Mouse (Mus musculus) cortical plate, adult 2 months (tissue): ENCODE measurements around the gene Gpr135. TPM values are rescaled to one million over a fixed set of nuclear protein-coding genes. Genes with fewer than 3 reads are reported as not detected.

Source experiments
- H3K27ac ChIP-seq: fragments of 200-500 bp; 2 replicates; pipeline ENCODE4 v1.5.1; 2012; ENCODE audit warnings: low read length, control low read depth, inconsistent platforms; ENCODE audit not compliant: insufficient read depth
- H3K4me1 ChIP-seq: fragments of 200-500 bp; 2 replicates; pipeline ENCODE4 v1.6.1; 2011; ENCODE audit warnings: low read length; ENCODE audit not compliant: control insufficient read depth, insufficient read depth
- H3K4me3 ChIP-seq: fragments of 200-500 bp; 2 replicates; pipeline ENCODE4 v1.5.1; 2011; ENCODE audit warnings: mild to moderate bottlenecking, low read length, control low read depth; ENCODE audit not compliant: insufficient read depth
- CTCF ChIP-seq: fragments of 200-500 bp; IDR thresholded peaks from 2 replicates; pipeline ENCODE4 v1.5.1; 2011; ENCODE audit warnings: mild to moderate bottlenecking, control low read depth, low read length; ENCODE audit not compliant: insufficient read depth; ENCODE audit errors: extremely low read depth
- POLR2A ChIP-seq: fragments of 200-500 bp; IDR thresholded peaks from 2 replicates; pipeline ENCODE4 v1.6.1; 2011; ENCODE audit warnings: mild to moderate bottlenecking, low read length, control low read depth; ENCODE audit not compliant: insufficient read depth; ENCODE audit errors: extremely low read depth
- polyA plus RNA-seq: library from polyadenylated mRNA; depleted of rRNA; stranded (reverse); fragments of >200 nt; gene quantifications from 2 replicates; pipeline ENCODE4 v1.2.3, GENCODE M21; 2012; rRNA removed

Gpr135 gene
- polyA plus RNA-seq, 1 experiment: 10.7 TPM

DNA sequence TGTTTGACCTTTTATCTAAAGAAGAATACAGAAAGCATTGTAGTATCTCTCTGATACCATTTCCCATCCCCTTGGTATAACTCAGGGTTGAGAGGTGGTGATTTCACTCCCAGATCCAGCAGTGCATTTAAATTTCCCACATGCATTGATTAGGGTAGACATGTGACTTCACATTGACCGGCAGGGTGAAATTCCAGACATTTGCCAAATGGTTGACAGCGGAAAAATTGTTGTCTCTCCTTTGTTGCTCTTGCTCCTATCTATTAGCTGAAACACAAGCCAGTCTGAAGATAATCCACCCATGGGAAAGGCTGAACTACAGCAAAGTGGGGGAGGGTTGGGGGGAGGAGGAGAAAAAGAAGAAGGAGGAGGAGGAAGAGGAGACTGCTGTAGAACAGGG lies 32.1 kb downstream of the Gpr135 start:
- H3K27ac ChIP-seq: no peak overlapping the region
- H3K4me3 ChIP-seq: no peak overlapping the region
- no peaks in the 10 kb centered on the region for H3K4me1 ChIP-seq
- no peak for TF ChIP-seq CTCF
- no peak for TF ChIP-seq POLR2A

- Histone ChIP-seq H3K4me1 (no peaks in the 10 kb centered on the region), H3K4me3 (no peak overlapping the region), H3K27ac (no peak overlapping the region)
- no peak for TF ChIP-seq POLR2A
- TF ChIP-seq CTCF: no peak
These were observed 33.9 kb downstream of the Gpr135 start for GRCm38 (mm10) chr12:72037049-72037448.

DNA sequence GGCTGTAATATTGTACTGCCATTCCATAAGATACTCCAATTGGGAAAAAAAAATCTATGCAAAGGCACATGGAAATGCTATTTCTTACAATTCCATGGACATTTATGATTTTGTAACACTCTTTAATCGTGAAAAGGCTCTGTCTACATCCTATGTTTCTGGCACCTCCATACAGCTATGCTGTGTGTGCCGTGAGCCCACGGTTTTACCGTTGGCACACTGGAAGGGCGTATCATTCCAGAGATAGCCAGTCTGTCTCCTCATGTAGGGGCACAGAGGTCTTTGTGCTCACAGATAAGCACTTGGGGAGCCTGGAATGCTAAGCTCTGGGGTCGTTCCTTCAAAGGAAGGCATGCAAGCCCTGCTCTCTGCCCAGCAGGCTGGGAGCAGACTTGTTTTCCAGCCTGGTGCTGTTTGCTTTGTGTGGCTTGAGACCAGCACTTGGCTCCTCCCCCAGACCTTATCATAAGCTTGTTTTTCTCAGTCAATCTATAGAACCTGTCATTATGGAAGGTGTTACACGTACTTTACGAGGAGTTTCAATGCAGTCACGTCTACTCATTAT lies 34.7 kb downstream of the Gpr135 start:
- no peaks in the 10 kb centered on the region for H3K4me1 ChIP-seq
- H3K27ac ChIP-seq: no peak overlapping the region
- TF ChIP-seq POLR2A: no peak
- no peak for TF ChIP-seq CTCF
- no peak overlapping the region for H3K4me3 ChIP-seq

- no peaks in the 10 kb centered on the region for H3K4me1 ChIP-seq
- no peak overlapping the region for H3K27ac ChIP-seq
- H3K4me3 ChIP-seq: no peak overlapping the region
- TF ChIP-seq CTCF (no peak), POLR2A (no peak)
These were observed 39.1 kb downstream of the Gpr135 start for GRCm38 (mm10) chr12:72031794-72032193.

DNA sequence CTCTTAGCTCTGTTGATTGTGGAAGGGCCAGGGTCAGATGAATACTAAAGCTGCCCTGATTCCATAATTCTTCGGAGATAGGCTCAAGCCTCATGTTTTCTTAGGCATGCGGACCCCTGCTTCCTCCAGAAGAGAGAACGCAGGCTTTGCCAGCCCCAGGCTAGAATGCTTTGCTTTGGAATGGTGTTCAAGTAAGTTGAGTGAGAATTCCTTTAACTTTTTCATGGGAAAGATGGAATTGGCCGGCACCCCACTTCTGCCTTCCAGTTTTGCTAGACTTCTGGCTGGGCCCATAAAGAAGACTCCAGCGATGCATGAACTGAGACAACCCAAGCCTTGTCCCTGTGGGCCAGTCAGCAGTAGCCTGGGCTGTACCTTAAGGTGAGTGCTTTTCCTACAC lies 39.8 kb downstream of the Gpr135 start:
- no peak overlapping the region for H3K4me3 ChIP-seq
- TF ChIP-seq CTCF (no peak), POLR2A (no peak)
- H3K27ac ChIP-seq: no peak overlapping the region
- H3K4me1 ChIP-seq: no peaks in the 10 kb centered on the region

DNA sequence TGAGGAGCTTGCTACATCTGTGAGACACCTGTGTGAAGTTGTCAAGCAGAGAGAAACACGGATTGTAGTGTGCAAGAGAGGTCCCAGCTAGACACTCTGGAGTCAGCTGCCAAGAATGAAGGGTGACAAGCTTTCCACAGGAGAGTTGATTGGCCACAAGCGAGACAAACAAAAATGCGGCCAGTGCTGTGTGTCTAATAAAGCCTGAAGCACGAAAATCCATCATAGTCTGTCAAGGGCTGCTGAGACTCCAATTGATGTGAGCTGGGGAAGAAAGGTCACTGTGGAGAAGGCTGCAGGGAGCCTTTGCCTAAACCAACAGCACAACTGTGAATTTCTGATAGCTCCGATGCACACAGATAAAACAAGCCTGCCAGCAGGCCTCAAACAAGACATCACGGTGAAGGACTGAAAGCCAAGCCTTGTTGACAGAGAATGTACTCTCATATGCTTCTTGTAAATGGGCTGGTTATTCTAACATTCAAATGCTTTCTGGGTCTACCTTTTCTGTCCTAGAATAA lies 45.6 kb downstream of the Gpr135 start:
- TF ChIP-seq CTCF: no peak
- no peak for TF ChIP-seq POLR2A
- Histone ChIP-seq H3K27ac (no peak overlapping the region), H3K4me1 (no peaks in the 10 kb centered on the region; the same call in 1 of the 2 replicates), H3K4me3 (no peak overlapping the region)

DNA sequence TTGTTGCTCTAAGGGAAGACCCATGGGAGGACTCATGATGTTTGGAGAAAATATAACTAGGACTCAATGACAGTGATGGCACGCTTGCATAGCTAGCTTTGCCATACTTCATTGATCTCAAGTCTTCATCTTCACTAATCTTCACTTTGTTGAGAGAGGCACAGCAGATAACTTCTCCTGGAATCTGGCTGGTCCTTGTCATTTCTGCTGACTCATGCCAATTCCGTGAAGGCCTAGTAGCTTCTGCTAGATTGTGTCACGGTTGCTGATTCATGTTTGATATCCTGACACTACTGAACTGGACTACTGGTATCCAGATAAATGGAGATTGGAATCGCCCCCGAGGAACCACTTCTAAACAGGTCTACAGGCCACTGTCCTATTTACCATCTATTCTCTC lies 47.4 kb downstream of the Gpr135 start:
- Histone ChIP-seq H3K4me3 (no peak overlapping the region), H3K27ac (no peak overlapping the region), H3K4me1 (no peaks in the 10 kb centered on the region; the same call in 1 of the 2 replicates)
- TF ChIP-seq POLR2A (no peak), CTCF (no peak)

DNA sequence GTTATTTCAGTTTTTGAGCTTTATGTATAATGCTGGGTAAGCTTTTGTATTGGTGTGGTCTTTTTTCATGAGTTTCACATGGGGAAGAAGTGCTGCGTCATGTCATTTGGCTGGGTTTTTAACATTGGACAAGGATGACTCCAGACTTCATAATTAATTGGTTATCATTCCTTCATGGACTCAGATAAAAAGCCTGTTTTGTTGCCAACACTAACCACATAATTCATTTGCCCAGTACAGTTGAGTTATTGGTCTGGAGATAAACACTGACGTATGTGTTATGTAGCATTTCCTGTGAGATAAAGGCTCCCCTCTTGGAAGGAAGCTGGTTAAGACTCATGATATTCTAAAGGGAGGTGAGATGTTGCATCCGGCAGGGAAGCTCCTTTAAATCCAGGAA lies 48.1 kb downstream of the Gpr135 start:
- TF ChIP-seq CTCF (no peak), POLR2A (no peak)
- H3K4me1 ChIP-seq: no peaks in the 10 kb centered on the region; the same call in 1 of the 2 replicates
- no peak overlapping the region for H3K4me3 ChIP-seq
- no peak overlapping the region for H3K27ac ChIP-seq

- H3K4me3 ChIP-seq: no peak overlapping the region
- H3K4me1 ChIP-seq: no peaks in the 10 kb centered on the region; the same call in 1 of the 2 replicates
- TF ChIP-seq POLR2A: no peak
- no peak for TF ChIP-seq CTCF
- H3K27ac ChIP-seq: no peak overlapping the region
These were observed 49.4 kb downstream of the Gpr135 start for GRCm38 (mm10) chr12:72021543-72021942.

GRCm38 (mm10) chr12:72020285-72020684 lies 50.6 kb downstream of the Gpr135 start:
- TF ChIP-seq POLR2A: no peak
- TF ChIP-seq CTCF: no peak
- H3K4me1 ChIP-seq: no peaks in the 10 kb centered on the region; the same call in 1 of the 2 replicates
- H3K4me3 ChIP-seq: no peak overlapping the region
- no peak overlapping the region for H3K27ac ChIP-seq

Other genes with a start within 250 kb of the Gpr135 start
- gene Daam1, start 240.0 kb downstream of the Gpr135 start, polyA plus RNA-seq: 26.2 and 26.9 TPM in 2 replicates
- 4.4 TPM in 2 replicates for gene L3hypdh, start 14.3 kb upstream of the Gpr135 start, polyA plus RNA-seq
- 75.4 and 83.2 TPM in 2 replicates for gene Jkamp, start 14.5 kb upstream of the Gpr135 start, polyA plus RNA-seq
- not detected in 2 replicates for gene Ccdc175, start 113.9 kb upstream of the Gpr135 start, polyA plus RNA-seq